Mouse (Mus musculus) embryonic fibroblast, embryonic 13.5 days (primary cell): Measurements from ENCODE around the gene Cldn12. TPM values are rescaled to one million over a fixed set of nuclear protein-coding genes. Genes with fewer than 3 reads are reported as not detected.

Experiments
- H3K27ac ChIP-seq: 2 replicates; pipeline ENCODE4 v1.5.1; 2012; ENCODE audit warnings: low read length, control low read depth, inconsistent platforms; ENCODE audit not compliant: insufficient read depth
- H3K4me1 ChIP-seq: 2 replicates; pipeline ENCODE4 v1.6.1; 2011; ENCODE audit warnings: low read length; ENCODE audit not compliant: control insufficient read depth, insufficient read depth
- H3K4me3 ChIP-seq: 2 replicates; pipeline ENCODE4 v1.5.1; 2011; ENCODE audit warnings: mild to moderate bottlenecking, control low read depth, low read length; ENCODE audit not compliant: insufficient read depth
- CTCF ChIP-seq: IDR thresholded peaks from 2 replicates; pipeline ENCODE4 v1.5.1; 2011; ENCODE audit warnings: mild to moderate bottlenecking, control low read depth, low read length, moderate library complexity, borderline replicate concordance; ENCODE audit not compliant: insufficient read depth
- POLR2A ChIP-seq: IDR thresholded peaks from 2 replicates; pipeline ENCODE4 v1.6.1; 2011; ENCODE audit warnings: low read depth, mild to moderate bottlenecking, control low read depth, low read length, moderate library complexity
- polyA plus RNA-seq: library from polyadenylated mRNA; stranded (reverse); fragments of >200 nt; gene quantifications from 2 replicates; pipeline ENCODE4 v1.2.4, GENCODE M21; 2011; ENCODE audit warnings: low read depth; ENCODE audit not compliant: missing spikeins, insufficient read length

The Cldn12 gene
- polyA plus RNA-seq = 29.4 and 29.7 TPM in 2 replicates

GRCm38 (mm10) chr5:5514196-5515076 lies at the start of gene Cldn12:
TSS of gene Cldn12 (minus strand) at chr5:5514958.
- H3K4me1 ChIP-seq = 0 out of 2 replicates have a peak, but pooled peaks cover 2% of the 10 kb centered on the region
- H3K4me3 ChIP-seq = peak within 1 kb of the TSS; percentile 70
- H3K27ac ChIP-seq = peak within 1 kb of the TSS; percentile 92
- TF ChIP-seq POLR2A (peak; percentile 80), CTCF (no peak)

GRCm38 (mm10) chr5:5562435-5562834 lies 47.7 kb upstream of the Cldn12 start:
- peak overlapping the region; percentile 44; the same call in 1 of the 2 replicates for H3K27ac ChIP-seq
- no peak overlapping the region for H3K4me3 ChIP-seq
- TF ChIP-seq CTCF (no peak), POLR2A (no peak)
- peaks cover 4% of the 10 kb centered on the region; the same call in 1 of the 2 replicates for H3K4me1 ChIP-seq

GRCm38 (mm10) chr5:5561041-5561706 lies 46.4 kb upstream of the Cldn12 start:
- H3K4me3 ChIP-seq = no peak overlapping the region
- peaks cover 4% of the 10 kb centered on the region; the same call in 1 of the 2 replicates for H3K4me1 ChIP-seq
- TF ChIP-seq CTCF = no peak
- TF ChIP-seq POLR2A = no peak
- no peak overlapping the region; the same call in 1 of the 2 replicates for H3K27ac ChIP-seq

- H3K27ac ChIP-seq = no peak overlapping the region
- TF ChIP-seq CTCF (no peak), POLR2A (no peak)
- H3K4me3 ChIP-seq = peak overlapping the region; percentile 65
- peaks cover 4% of the 10 kb centered on the region; the same call in 1 of the 2 replicates for H3K4me1 ChIP-seq
Measured at GRCm38 (mm10) chr5:5559798-5560197, 45.0 kb upstream of the Cldn12 start.

GRCm38 (mm10) chr5:5559079-5559740 lies 44.5 kb upstream of the Cldn12 start, which contains the start of gene Gtpbp10:
TSS of gene Gtpbp10 (minus strand) at chr5:5559538.
- Histone ChIP-seq H3K4me1 (peaks cover 4% of the 10 kb centered on the region; the same call in 1 of the 2 replicates), H3K4me3 (peak within 1 kb of the TSS; percentile 65), H3K27ac (no peak within 1 kb of the TSS)
- TF ChIP-seq CTCF (no peak; the same call in 1 of the 2 replicates), POLR2A (peak; percentile 94)

GRCm38 (mm10) chr5:5551110-5551509 lies 36.4 kb upstream of the Cldn12 start:
- Histone ChIP-seq H3K27ac (no peak overlapping the region), H3K4me1 (no peaks in the 10 kb centered on the region), H3K4me3 (no peak overlapping the region)
- TF ChIP-seq POLR2A = no peak
- TF ChIP-seq CTCF = no peak

- H3K4me3 ChIP-seq = no peak overlapping the region
- H3K4me1 ChIP-seq = no peaks in the 10 kb centered on the region; the same call in 1 of the 2 replicates
- H3K27ac ChIP-seq = no peak overlapping the region
- no peak for TF ChIP-seq POLR2A
- no peak for TF ChIP-seq CTCF
Measured at GRCm38 (mm10) chr5:5540385-5540784, 25.6 kb upstream of the Cldn12 start.

GRCm38 (mm10) chr5:5539771-5540170 lies 25.0 kb upstream of the Cldn12 start:
- H3K27ac ChIP-seq = no peak overlapping the region
- no peak for TF ChIP-seq POLR2A
- H3K4me1 ChIP-seq = no peaks in the 10 kb centered on the region; the same call in 1 of the 2 replicates
- H3K4me3 ChIP-seq = no peak overlapping the region

- no peak overlapping the region for H3K27ac ChIP-seq
- H3K4me1 ChIP-seq = no peaks in the 10 kb centered on the region; the same call in 1 of the 2 replicates
- TF ChIP-seq CTCF (no peak), POLR2A (no peak)
- no peak overlapping the region for H3K4me3 ChIP-seq
Measured at GRCm38 (mm10) chr5:5536131-5536530, 21.4 kb upstream of the Cldn12 start.

- Histone ChIP-seq H3K4me3 (no peak overlapping the region), H3K27ac (no peak overlapping the region), H3K4me1 (no peaks in the 10 kb centered on the region)
- no peak for TF ChIP-seq POLR2A
- no peak for TF ChIP-seq CTCF
Measured at GRCm38 (mm10) chr5:5533656-5534420, 19.1 kb upstream of the Cldn12 start.
